Mouse (Mus musculus) gonadal fat pad, adult 2 months (tissue): Measurements from ENCODE around the gene Mtap. TPM values are rescaled to one million over a fixed set of nuclear protein-coding genes. Genes with fewer than 3 reads are reported as not detected.

ENCODE experiments used
- DNase-seq: peaks from one replicate; pipeline ENCODE4 v3.0.0-alpha.2; 2012; ENCODE audit warnings: low read depth
- polyA plus RNA-seq: library from polyadenylated mRNA; depleted of rRNA; stranded (reverse); fragments of >200 nt; gene quantifications from 2 replicates; pipeline ENCODE4 v1.2.3, GENCODE M21; 2012; rRNA removed

Mtap gene
- polyA plus RNA-seq, 1 experiment, result 9.0 TPM

GRCm38 (mm10) chr4:89212178-89212577 is 75.3 kb downstream of the Mtap start:
- DNase-seq, result no peak

Other genes with a start within 250 kb of the Mtap start
- gene Cdkn2a, start 157.5 kb downstream of the Mtap start, polyA plus RNA-seq, result 0.25 and 0.66 TPM in 2 replicates
- 12.1 and 20.4 TPM in 2 replicates for gene Cdkn2b, start 173.9 kb downstream of the Mtap start, polyA plus RNA-seq